Mouse (Mus musculus): ENCODE measurements around the gene AC129217.1. TPM values are rescaled to one million over a fixed set of nuclear protein-coding genes. Genes with fewer than 3 reads are reported as not detected.
"Not testable (repeated sequence)": the region's sequence is repeated elsewhere in the genome, so short reads cannot be mapped to it uniquely, and the experiment has no call there.

Gene AC129217.1
- total RNA-seq, 2 experiments from 2014 or later, result not detected

DNA sequence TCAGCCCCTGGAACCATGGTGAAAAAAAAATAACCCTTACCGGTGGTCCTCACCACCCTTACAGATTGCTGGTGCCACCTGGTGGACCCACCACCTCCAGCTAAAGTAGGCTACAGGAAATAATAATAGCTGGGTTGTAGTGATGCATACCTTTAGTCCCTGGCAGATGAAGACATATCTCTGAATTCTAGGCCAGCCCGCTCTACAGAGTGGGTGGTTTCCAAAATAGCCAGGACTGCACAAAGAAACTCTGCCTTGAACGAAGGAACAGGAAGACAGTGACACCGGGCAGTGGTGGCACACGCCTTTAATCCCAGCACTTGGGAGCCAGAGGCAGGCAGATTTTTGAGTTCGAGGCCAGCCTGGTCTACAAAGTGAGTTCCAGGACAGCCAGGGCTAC is 34.7 kb downstream of the AC129217.1 start:
- no peak for ATAC-seq (replicated peaks; ENCODE audit: poor library complexity)

GRCm38 (mm10) chr19:8870381-8870780 is 40.8 kb downstream of the AC129217.1 start:
- not testable (repeated sequence) for ATAC-seq (replicated peaks; ENCODE audit: poor library complexity)

DNA sequence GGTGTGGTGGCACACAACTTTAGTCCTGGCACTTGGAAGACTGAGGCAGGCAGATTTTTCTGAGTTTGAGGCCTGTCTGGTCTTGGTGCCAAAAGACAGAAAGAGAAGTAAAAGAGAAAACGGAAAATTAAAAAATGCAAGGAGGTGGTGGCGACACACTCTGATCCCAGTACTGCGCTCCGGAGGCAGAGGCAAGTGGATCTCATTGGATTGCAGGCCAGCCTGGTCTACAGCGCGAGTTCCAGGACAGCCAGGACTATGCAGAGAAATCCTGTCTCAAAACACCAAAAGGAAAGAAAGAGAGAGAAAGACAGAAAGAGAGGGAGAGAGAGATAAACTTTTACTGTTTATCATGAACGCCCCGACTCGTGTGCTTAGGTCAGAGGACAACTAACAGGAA is 41.3 kb downstream of the AC129217.1 start:
- peak; percentile 6; the same call in 1 of the 2 replicates for ATAC-seq (replicated peaks; ENCODE audit: poor library complexity)

GRCm38 (mm10) chr19:8871267-8872186 is 42.0 kb downstream of the AC129217.1 start, which contains the start of gene Ubxn1:
Gene Ubxn1, plus strand, starts transcription at chr19:8871496.
- ATAC-seq (replicated peaks; ENCODE audit: poor library complexity), result peak; percentile 99

- no peak for ATAC-seq (replicated peaks; ENCODE audit: poor library complexity)
Measured at GRCm38 (mm10) chr19:8872266-8872840, 42.8 kb downstream of the AC129217.1 start.

- ATAC-seq (replicated peaks; ENCODE audit: poor library complexity), result no peak
Measured at GRCm38 (mm10) chr19:8875031-8875430, 45.5 kb downstream of the AC129217.1 start.

DNA sequence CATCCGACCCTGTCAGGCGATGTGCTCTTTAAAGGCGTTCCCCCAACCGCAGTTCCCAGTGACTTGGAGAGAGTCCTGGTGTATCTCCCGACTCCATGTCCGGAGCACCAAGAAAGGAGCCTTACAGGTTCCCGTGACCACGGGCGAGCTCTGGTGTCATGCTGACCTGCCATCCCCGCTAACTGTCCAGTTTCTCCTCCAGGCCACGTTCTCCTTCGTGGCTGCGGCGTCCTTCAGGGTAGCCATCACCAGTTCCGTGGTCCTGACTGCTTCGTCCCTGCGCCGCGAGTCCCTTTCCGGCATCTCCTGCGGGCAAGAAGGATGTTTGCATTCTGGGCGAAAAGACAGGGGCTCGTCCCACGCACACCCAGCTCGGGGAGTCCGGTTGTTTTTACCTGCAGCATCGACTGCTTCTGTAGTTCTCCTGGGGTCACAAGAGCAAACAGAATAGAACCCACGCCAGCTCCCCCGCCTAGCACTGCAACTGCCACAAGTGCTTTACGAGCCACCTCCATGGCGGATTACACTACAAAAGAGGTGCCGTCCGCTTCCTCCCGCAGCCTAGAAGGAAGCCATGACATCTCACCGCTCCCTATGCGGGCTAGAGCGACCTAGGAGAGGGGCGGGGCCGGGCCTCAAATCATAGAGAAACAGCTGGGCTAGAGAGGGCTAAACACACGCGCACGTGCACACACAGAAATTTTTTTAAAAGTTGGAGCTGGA is 50.9 kb downstream of the AC129217.1 start, which contains the start of gene Uqcc3:
Gene Uqcc3 (minus strand): TSS at position 613 of the 723 bp plus-strand sequence.
- peak; percentile 98 for ATAC-seq (replicated peaks; ENCODE audit: poor library complexity)

GRCm38 (mm10) chr19:8881034-8881392 is 51.4 kb downstream of the AC129217.1 start:
- peak; percentile 21 for ATAC-seq (replicated peaks; ENCODE audit: poor library complexity)

- no peak for ATAC-seq (replicated peaks; ENCODE audit: poor library complexity)
Measured at GRCm38 (mm10) chr19:8883616-8884015, 54.0 kb downstream of the AC129217.1 start, which contains the start of the genes Lbhd1 and Gm49403. Gene Lbhd1, plus strand, starts transcription at chr19:8883732. Gene Gm49403, plus strand, starts transcription at chr19:8883930.

DNA sequence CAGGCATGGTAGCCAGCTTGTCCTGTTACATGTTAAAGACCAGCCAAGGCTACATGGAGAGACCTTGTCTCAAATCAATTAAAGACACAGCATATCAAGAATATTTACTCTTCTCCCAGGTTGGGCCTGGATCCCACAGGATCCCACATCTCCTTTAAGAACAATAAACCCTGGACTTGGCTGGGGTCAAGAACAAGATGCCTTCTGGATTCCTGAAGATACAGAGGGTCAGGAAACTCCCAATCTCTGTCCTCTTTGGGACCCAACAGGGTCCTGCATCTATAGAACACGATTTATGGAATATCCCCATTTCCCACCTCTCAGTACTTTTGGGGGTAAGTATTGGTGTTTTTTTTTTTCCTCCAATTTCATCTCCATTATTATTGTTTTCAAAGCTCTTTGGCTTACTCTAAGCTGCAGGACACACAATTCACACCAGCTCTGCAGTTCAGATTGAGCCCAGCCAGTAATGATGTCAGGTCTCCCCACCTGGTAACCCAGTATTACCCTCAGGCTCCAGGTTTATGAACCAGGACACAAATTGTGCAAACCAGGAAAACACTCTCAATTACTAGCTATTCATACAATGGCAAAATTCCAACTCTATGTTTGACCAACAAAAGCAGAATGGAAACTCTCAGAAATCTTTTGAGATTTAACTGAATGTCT is 57.5 kb downstream of the AC129217.1 start:
- ATAC-seq (replicated peaks; ENCODE audit: poor library complexity), result no peak

DNA sequence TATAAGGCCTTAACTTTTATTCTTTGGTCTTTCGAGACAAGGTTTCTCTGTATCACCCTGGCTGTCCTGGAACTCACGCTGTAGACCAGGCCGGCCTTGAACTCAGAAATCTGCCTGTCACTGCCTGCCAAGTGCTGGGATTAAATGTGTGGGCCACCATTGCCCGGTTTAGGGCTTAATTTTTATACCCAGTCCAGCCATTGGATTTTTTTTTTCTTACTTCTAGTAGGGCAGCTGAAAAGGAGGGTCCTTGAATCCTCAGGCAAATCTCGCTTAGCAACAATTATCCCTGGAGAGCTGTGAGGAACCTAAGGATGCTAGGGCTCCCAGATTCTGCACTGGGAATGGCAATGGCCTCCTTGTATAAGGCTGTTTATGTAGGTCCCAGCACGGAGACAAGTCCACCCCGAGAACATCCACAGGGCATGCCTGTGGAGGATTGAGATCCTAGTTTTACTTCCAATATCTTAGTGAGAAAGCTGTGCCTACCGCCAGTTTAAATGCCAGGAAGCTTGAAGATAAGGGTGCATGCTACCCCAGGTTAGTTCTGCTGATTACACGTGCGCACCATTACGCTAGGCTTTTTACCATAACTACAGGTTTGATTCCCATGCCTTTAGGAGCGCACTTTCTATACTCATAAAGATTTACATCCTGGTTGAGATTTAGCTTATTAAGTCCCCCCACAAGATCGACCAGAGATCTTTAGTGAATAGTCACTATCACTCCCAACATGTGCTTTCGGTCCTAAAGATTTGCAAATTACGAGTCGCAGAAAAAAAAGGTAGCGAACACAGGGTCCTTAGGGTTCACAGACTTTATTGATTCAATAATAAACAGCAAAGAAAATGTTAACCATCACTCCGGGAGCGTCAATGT is 58.3 kb downstream of the AC129217.1 start:
- 0 out of 2 replicates have a peak, but pooled peaks have one; percentile 9 for ATAC-seq (replicated peaks; ENCODE audit: poor library complexity)

DNA sequence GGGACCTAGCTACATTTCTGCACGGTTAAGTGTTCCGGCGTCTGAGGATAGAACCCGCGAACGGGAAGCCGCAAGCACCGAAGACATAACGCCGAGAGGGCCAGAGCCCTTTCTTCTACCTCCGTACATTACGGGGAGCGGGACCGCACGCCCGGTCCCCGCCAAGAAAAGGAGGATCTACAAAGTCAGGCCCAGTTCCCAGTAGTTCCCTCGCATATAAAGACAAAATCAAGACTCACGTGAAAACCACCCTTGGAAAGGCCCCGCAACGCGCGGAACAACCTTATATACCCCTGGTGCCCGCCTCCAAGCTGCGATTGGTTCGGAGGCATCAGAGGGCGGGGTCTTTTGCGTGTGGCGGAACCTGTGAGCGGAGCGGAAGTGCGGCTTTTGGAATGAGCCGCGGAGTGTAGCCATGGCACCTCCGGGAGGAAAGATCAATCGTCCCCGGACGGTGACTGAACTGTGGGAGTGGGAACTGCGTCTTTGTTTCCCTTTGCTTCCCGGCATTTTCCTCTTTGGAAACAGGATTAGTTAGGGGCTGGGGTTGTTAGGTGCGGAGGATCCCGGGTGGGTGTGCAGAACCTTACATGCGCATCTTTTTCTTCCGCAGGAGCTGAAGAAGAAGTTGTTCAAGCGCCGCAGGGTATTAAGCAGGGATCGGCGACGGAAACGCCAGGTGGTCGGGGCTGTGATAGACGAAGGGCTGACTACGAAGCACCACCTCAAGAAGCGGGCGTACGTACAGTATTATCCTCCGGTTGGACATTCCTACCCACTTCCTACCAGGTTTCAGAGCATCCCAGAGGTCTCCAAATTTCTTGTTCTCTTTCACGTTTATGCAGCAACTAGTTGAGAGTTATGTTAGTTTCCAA is 59.2 kb downstream of the AC129217.1 start, which contains the start of the genes 1810009A15Rik and Gm49416:
Gene 1810009A15Rik (plus strand): TSS at position 343 of the 875 bp plus-strand sequence.
Gene Gm49416 (plus strand): TSS at position 416 of the 875 bp plus-strand sequence.
- ATAC-seq (replicated peaks; ENCODE audit: poor library complexity), result peak; percentile 87

Other genes starting within 250 kb of the AC129217.1 start
Only the 30 nearest of the 33 such genes appear.
- 69.3 and 73.0 TPM in 2 replicates for gene Slc3a2, start 106.4 kb upstream of the AC129217.1 start, total RNA-seq (2015)
- gene Slc3a2, start 106.4 kb upstream of the AC129217.1 start, total RNA-seq (2017), result 84.0 and 87.7 TPM in 2 replicates
- gene Wdr74, start 93.9 kb upstream of the AC129217.1 start, total RNA-seq (2015), result 111 and 112 TPM in 2 replicates
- gene Wdr74, start 93.9 kb upstream of the AC129217.1 start, total RNA-seq (2017), result 102 TPM in 2 replicates
- gene 1700092M07Rik, start 89.1 kb upstream of the AC129217.1 start, total RNA-seq (2015), result 1.2 and 4.4 TPM in 2 replicates
- gene 1700092M07Rik, start 89.1 kb upstream of the AC129217.1 start, total RNA-seq (2017), result not detected in 2 replicates
- 32.5 and 45.3 TPM in 2 replicates for gene Stx5a, start 88.4 kb upstream of the AC129217.1 start, total RNA-seq (2015)
- 54.1 and 54.8 TPM in 2 replicates for gene Stx5a, start 88.4 kb upstream of the AC129217.1 start, total RNA-seq (2017)
- 339 and 367 TPM in 2 replicates for gene Nxf1, start 72.7 kb upstream of the AC129217.1 start, total RNA-seq (2015)
- gene Nxf1, start 72.7 kb upstream of the AC129217.1 start, total RNA-seq (2017), result 76.5 and 91.9 TPM in 2 replicates
- gene Tmem223, start 58.8 kb upstream of the AC129217.1 start, total RNA-seq (2015), result 64.4 and 69.2 TPM in 2 replicates
- gene Tmem223, start 58.8 kb upstream of the AC129217.1 start, total RNA-seq (2017), result 36.2 and 37.0 TPM in 2 replicates
- 109 and 124 TPM in 2 replicates for gene Tmem179b, start 55.3 kb upstream of the AC129217.1 start, total RNA-seq (2015)
- gene Tmem179b, start 55.3 kb upstream of the AC129217.1 start, total RNA-seq (2017), result 73.9 and 87.1 TPM in 2 replicates
- gene Taf6l, start 43.4 kb upstream of the AC129217.1 start, total RNA-seq (2015), result 5.8 and 6.4 TPM in 2 replicates
- gene Taf6l, start 43.4 kb upstream of the AC129217.1 start, total RNA-seq (2017), result 9.7 and 12.8 TPM in 2 replicates
- 142 and 164 TPM in 2 replicates for gene Polr2g, start 31.2 kb upstream of the AC129217.1 start, total RNA-seq (2015)
- 68.1 and 83.9 TPM in 2 replicates for gene Polr2g, start 31.2 kb upstream of the AC129217.1 start, total RNA-seq (2017)
- gene Zbtb3, start 27.2 kb upstream of the AC129217.1 start, total RNA-seq (2015), result 1.8 and 2.8 TPM in 2 replicates
- 2.1 and 2.4 TPM in 2 replicates for gene Zbtb3, start 27.2 kb upstream of the AC129217.1 start, total RNA-seq (2017)
- 29.0 and 31.0 TPM in 2 replicates for gene Ttc9c, start 10.4 kb upstream of the AC129217.1 start, total RNA-seq (2015)
- 65.6 and 73.3 TPM in 2 replicates for gene Ttc9c, start 10.4 kb upstream of the AC129217.1 start, total RNA-seq (2017)
- 56.7 and 59.5 TPM in 2 replicates for gene Hnrnpul2, start 9.8 kb upstream of the AC129217.1 start, total RNA-seq (2015)
- 64.7 and 77.8 TPM in 2 replicates for gene Hnrnpul2, start 9.8 kb upstream of the AC129217.1 start, total RNA-seq (2017)
- gene Bscl2, start 7.7 kb downstream of the AC129217.1 start, total RNA-seq (2015), result 58.3 and 63.4 TPM in 2 replicates
- gene Bscl2, start 7.7 kb downstream of the AC129217.1 start, total RNA-seq (2017), result 28.8 and 31.6 TPM in 2 replicates
- gene Gng3, start 9.4 kb downstream of the AC129217.1 start, total RNA-seq (2015), result 0.07 and 0.22 TPM in 2 replicates
- not detected in 2 replicates for gene Gng3, start 9.4 kb downstream of the AC129217.1 start, total RNA-seq (2017)
- gene Lrrn4cl, start 21.0 kb downstream of the AC129217.1 start, total RNA-seq (2015), result not detected in 2 replicates
- 0.88 TPM in 1 of 2 replicates, not detected in the other for gene Lrrn4cl, start 21.0 kb downstream of the AC129217.1 start, total RNA-seq (2017)
- gene Ubxn1, start 41.7 kb downstream of the AC129217.1 start, total RNA-seq (2015), result 60.6 and 77.0 TPM in 2 replicates
- gene Ubxn1, start 41.7 kb downstream of the AC129217.1 start, total RNA-seq (2017), result 159 and 168 TPM in 2 replicates
- 44.4 and 46.0 TPM in 2 replicates for gene Uqcc3, start 51.1 kb downstream of the AC129217.1 start, total RNA-seq (2015)
- gene Uqcc3, start 51.1 kb downstream of the AC129217.1 start, total RNA-seq (2017), result 93.0 and 118 TPM in 2 replicates
- gene Lbhd1, start 54.0 kb downstream of the AC129217.1 start, total RNA-seq (2015), result 53.0 and 75.7 TPM in 2 replicates
- gene Lbhd1, start 54.0 kb downstream of the AC129217.1 start, total RNA-seq (2017), result 7.5 and 14.3 TPM in 2 replicates
- not detected in 2 replicates for gene Gm49403, start 54.2 kb downstream of the AC129217.1 start, total RNA-seq (2015)
- gene Gm49403, start 54.2 kb downstream of the AC129217.1 start, total RNA-seq (2017), result not detected in 2 replicates
- 51.4 and 70.0 TPM in 2 replicates for gene 1810009A15Rik, start 59.1 kb downstream of the AC129217.1 start, total RNA-seq (2015)
- 74.3 and 91.0 TPM in 2 replicates for gene 1810009A15Rik, start 59.1 kb downstream of the AC129217.1 start, total RNA-seq (2017)
- gene Gm49416, start 59.2 kb downstream of the AC129217.1 start, total RNA-seq (2015), result 1.5 and 2.5 TPM in 2 replicates
- not detected in 2 replicates for gene Gm49416, start 59.2 kb downstream of the AC129217.1 start, total RNA-seq (2017)
- 12.9 and 16.8 TPM in 2 replicates for gene Ints5, start 63.2 kb downstream of the AC129217.1 start, total RNA-seq (2015)
- 14.1 and 17.7 TPM in 2 replicates for gene Ints5, start 63.2 kb downstream of the AC129217.1 start, total RNA-seq (2017)
- 112 and 118 TPM in 2 replicates for gene Ganab, start 68.3 kb downstream of the AC129217.1 start, total RNA-seq (2015)
- 82.3 and 86.0 TPM in 2 replicates for gene Ganab, start 68.3 kb downstream of the AC129217.1 start, total RNA-seq (2017)
- 12.7 and 17.2 TPM in 2 replicates for gene B3gat3, start 90.6 kb downstream of the AC129217.1 start, total RNA-seq (2015)
- gene B3gat3, start 90.6 kb downstream of the AC129217.1 start, total RNA-seq (2017), result 20.5 and 21.6 TPM in 2 replicates
- gene Rom1, start 99.6 kb downstream of the AC129217.1 start, total RNA-seq (2015), result 0.59 and 1.5 TPM in 2 replicates
- 0.54 and 0.88 TPM in 2 replicates for gene Rom1, start 99.6 kb downstream of the AC129217.1 start, total RNA-seq (2017)
- 12.0 and 14.9 TPM in 2 replicates for gene Eml3, start 99.8 kb downstream of the AC129217.1 start, total RNA-seq (2015)
- 20.1 and 36.0 TPM in 2 replicates for gene Eml3, start 99.8 kb downstream of the AC129217.1 start, total RNA-seq (2017)
- gene Mta2, start 112.1 kb downstream of the AC129217.1 start, total RNA-seq (2015), result 57.9 and 63.7 TPM in 2 replicates
- gene Mta2, start 112.1 kb downstream of the AC129217.1 start, total RNA-seq (2017), result 124 and 138 TPM in 2 replicates
- gene Tut1, start 124.1 kb downstream of the AC129217.1 start, total RNA-seq (2015), result 6.2 and 8.7 TPM in 2 replicates
- 19.9 and 23.8 TPM in 2 replicates for gene Tut1, start 124.1 kb downstream of the AC129217.1 start, total RNA-seq (2017)
- gene Eef1g, start 137.3 kb downstream of the AC129217.1 start, total RNA-seq (2015), result 1,162 and 1,182 TPM in 2 replicates
- gene Eef1g, start 137.3 kb downstream of the AC129217.1 start, total RNA-seq (2017), result 754 and 796 TPM in 2 replicates
- 6.5 and 10.6 TPM in 2 replicates for gene Ahnak, start 159.5 kb downstream of the AC129217.1 start, total RNA-seq (2015)
- 11.7 and 17.2 TPM in 2 replicates for gene Ahnak, start 159.5 kb downstream of the AC129217.1 start, total RNA-seq (2017)

All from megakaryocyte progenitor cell, adult 5-6 weeks (primary cell).